Mouse (Mus musculus): ENCODE results near the gene Oxa1l.

GRCm38 (mm10) chr14:54370595-54370994 is 10.0 kb downstream of the Oxa1l start:
- no peak for TF ChIP-seq POLR2A (IDR thresholded peaks at IDR 0.05; ENCODE audit: insufficient read length, low read depth)
- no peak for TF ChIP-seq CEBPB (IDR thresholded peaks at IDR 0.05; ENCODE audit: insufficient read depth, poor library complexity, severe bottlenecking)
- no peak for TF ChIP-seq TCF12 (IDR thresholded peaks at IDR 0.05; ENCODE audit: insufficient read depth, poor library complexity, severe bottlenecking)
- no peak for TF ChIP-seq REST (IDR thresholded peaks at IDR 0.05; ENCODE audit: insufficient read depth, insufficient read length)
- no peak for TF ChIP-seq USF1 (IDR thresholded peaks at IDR 0.05; ENCODE audit: low read depth)
- TF ChIP-seq MAX (IDR thresholded peaks at IDR 0.05; ENCODE audit: low read depth): no peak
- no peak for TF ChIP-seq SRF (IDR thresholded peaks at IDR 0.05; ENCODE audit: control insufficient read depth, insufficient read length, low read depth)
- TF ChIP-seq POLR2AphosphoS2 (IDR thresholded peaks at IDR 0.05; ENCODE audit: insufficient read length, low read depth): no peak
- TF ChIP-seq TCF3 (IDR thresholded peaks at IDR 0.05; ENCODE audit: insufficient read length, low read depth): no peak
- no peak for TF ChIP-seq MYOD1 (IDR thresholded peaks at IDR 0.05; ENCODE audit: control insufficient read depth in 1 of 3, insufficient read length in 2 of 3, low read depth in 2 of 3)
- TF ChIP-seq MYOG (IDR thresholded peaks at IDR 0.05; ENCODE audit: control insufficient read depth in 1 of 3, insufficient read depth in 1 of 3, insufficient read length in 2 of 3, low read depth in 2 of 3): no peak
